Mouse (Mus musculus): ENCODE measurements around the gene Psmd9.
A peak's percentile ranks its signal among the peaks of the same experiment; 100 is the strongest.
"Not testable (repeated sequence)": the region's sequence is repeated elsewhere in the genome, so short reads cannot be mapped to it uniquely, and the experiment has no call there.

Psmd9 gene

DNA sequence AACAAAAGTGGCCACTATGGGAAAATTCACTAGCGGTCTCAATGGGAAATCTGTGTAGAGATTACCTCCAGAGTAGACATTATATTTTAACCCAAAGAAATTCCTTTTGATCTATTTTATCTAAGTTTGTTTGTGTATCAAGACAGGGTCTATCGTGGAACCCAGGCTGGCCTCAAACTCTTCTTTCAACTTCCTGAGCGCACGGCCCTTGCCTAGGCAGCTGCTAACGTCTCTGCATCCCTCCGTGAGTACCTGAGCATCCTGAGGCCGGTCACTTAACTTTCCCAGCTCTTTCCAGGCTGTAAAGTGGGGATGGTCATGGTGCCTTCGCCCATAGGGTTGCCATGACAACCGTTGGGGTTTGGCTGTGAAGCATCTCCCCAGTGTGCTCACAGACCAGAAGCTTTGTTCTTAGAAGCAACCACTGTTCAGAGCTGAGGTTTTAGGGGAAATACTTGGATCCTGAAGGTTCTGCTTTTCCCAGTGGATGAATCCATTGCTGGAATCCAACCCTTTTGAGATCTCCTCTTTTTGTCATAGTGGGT lies 23.5 kb downstream of the Psmd9 start:
- DNase-seq (ENCODE audit: low spot score in 2 of 2) = no peak

DNA sequence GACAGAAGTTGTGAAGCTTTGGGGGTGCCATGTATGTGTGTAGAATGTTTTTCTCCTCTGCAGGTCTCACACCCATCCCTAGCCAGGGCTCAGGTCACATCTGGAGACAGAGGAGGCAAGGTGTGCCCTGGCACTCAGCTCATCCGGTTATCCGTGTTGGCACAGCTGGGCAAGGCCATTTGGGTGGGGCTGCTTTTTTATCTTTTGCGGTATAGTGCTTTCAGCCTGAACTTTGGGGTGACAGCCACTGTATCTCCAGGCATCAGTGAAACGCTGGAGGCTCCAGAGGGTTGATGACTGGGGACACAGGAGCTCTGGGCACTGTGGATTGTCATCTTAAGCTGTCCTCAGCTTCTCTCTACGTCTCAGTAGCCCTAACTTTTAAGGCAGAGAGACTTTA lies 24.2 kb downstream of the Psmd9 start:
- no peak for DNase-seq (ENCODE audit: low spot score in 2 of 2)

DNA sequence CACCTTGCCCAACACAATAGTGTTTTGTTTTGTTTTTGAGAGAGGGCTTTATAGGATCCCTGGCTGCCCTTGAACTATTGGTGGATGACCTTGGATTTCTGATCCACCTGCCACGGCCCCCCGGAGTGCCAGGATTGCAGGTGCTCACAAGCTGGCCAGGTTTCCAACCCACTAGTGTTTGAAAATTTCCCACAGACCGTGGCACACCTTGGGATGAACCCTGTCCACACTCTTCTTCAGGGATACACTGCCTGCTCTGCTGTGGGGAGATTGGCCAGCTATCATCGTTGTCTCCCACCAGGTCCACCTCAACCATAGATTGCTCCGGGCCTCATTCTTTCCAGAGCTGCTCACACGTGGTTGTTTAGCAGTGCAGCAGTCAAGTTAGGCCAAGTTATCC lies 25.6 kb downstream of the Psmd9 start:
- DNase-seq (ENCODE audit: low spot score in 2 of 2) = no peak

DNA sequence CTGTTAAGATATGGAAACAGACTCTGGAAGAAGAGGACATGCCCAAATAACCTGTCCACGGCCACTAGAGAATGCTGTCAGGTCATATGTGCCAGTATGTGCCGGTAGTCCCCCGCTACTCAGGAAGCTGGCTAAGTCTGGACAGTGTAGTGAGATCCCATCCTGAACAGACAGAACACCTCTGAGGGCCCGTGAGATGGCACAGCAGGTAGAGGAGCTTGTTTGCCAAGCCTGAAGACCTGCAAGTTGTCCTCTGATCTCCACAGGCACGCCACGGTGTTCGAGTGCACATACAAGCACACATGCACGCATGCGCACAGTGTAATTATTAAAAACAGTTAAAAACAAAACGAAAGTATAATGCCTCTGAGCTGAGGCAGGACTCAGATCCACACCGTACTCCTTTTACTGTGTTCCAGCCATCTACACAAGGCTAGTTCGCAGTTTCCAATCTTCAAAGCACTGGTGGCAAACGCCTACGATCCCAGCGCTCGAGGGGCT lies 26.3 kb downstream of the Psmd9 start:
- no peak for DNase-seq (ENCODE audit: low spot score in 2 of 2)

DNA sequence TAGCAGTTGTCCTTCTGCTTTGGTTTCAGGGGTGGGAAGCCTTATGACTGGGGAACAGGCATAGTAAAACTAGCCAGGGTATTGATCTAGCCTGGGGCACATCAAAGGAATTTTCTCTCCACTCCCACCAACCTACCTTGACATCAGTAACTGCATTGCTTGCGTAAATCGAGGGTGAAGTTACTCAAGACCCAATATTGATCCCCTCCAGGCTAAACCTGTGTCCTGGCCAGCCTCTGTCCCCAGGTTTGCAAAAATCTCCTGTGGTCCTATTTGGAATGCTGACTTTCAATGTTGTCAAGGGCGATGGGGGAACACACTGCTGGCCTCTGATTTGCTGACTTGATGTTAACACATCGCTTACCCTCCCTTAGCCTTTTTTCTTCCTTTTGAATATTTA lies 27.5 kb downstream of the Psmd9 start:
- DNase-seq (ENCODE audit: low spot score in 2 of 2) = no peak

DNA sequence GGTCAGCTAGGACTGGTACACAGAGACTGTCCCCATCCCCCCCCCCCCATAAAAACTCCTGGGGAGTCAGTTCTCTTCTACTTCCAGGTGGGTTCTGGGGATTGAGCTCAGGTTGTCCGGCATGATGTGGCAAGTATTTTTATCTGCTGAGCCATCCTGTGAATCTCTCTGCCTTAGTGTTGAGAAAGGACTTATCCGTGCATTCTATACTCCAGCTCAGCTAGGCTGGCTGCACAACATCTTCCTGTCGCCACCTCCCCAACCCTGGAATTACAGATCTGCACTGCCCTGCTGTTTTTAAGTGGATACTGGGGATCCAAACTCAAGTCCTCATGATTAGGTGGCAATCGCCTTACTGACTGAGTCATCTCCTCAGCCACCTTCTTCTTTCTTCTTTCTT lies 29.3 kb downstream of the Psmd9 start:
- DNase-seq (ENCODE audit: low spot score in 2 of 2) = no peak

DNA sequence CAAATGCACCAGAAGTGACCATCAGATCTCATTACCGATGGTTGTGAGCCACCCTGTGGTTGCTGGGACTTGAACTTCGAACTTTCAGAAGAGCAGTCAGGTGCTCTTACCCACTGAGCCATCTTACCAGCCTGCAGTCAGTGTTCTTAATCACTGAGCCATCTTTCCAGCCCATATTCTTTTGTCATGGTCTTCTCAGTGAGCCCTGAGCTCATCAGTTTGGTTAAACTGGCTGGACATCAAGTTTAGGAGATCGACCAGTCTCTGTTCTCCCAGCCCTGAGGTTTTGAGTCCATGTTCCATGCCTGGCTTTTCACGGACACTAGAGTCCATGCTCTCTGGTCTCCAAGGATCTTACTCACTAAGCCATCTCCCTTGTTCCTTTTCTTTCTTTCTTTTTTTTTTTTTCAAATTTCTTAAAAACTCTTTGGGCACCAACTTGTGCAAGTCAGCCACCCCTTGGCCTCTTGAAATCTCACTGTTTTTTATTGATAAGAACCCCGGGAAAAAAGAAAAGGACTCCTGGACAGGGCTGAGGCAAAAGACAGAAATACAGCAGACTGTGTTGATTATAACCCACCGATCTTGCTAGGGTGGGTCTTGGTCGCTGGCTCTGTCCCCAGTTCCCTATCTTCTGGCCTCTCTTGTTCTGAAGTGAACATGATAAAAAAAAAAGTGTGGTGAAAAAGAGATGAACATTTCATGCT lies 31.8 kb downstream of the Psmd9 start:
- not testable (repeated sequence) for DNase-seq (ENCODE audit: low spot score in 2 of 2)

DNA sequence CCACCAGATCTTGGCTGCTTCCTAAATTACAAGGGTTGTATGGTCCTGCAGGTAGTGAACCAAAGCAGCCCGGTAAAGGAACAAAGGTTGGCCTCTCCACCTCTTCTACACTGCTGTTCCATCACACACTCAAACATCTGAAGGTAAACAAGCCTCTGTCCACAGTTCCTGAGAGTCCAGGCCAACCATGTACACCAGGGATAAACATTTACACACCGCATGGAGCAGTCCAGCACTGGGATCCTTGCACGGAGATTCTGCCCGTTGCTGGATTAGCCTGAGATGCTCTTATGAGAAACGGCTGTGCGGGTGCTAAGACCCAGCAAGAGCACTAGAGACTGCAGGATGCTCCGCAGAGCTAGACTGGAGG lies 32.3 kb downstream of the Psmd9 start:
- DNase-seq (ENCODE audit: low spot score in 2 of 2) = no peak

DNA sequence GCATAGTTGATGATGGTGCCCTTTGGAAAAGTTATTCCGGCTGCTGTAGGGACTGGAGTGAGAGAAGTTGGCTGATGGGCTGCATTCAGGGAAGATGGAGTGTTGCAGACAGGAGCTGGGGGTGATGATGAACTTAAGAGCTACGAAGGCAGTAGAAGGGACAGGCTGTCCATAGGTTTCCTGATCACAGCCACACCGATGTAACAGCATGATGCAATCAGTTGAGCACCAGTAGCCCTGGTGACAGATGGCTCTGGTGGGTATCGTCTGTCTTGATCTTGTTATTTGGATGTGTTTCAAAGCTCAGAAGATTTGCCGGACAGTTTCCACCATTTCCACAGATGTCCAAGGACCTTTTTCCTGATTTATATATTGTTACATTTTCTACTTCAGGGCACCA lies 32.8 kb downstream of the Psmd9 start:
- DNase-seq (ENCODE audit: low spot score in 2 of 2) = no peak

DNA sequence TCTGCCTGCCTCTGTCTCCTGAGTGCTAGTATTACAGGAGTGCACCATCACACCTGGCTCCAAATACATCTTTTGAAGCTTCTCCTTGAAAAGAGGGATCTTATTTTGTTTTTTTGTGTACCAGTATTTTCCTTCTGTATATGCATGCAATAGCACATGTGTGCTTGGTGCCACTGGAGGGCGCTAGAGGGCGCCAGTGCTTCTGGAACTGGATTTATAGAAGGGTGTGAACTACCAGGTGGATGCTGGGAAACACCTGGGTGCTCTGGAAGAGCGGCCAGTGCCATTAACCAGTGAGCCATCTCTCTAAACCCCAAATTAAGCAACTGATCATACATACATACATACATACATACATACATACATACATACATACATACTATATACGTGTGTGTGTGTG lies 33.6 kb downstream of the Psmd9 start:
- not testable (repeated sequence) for DNase-seq (ENCODE audit: low spot score in 2 of 2)

DNA sequence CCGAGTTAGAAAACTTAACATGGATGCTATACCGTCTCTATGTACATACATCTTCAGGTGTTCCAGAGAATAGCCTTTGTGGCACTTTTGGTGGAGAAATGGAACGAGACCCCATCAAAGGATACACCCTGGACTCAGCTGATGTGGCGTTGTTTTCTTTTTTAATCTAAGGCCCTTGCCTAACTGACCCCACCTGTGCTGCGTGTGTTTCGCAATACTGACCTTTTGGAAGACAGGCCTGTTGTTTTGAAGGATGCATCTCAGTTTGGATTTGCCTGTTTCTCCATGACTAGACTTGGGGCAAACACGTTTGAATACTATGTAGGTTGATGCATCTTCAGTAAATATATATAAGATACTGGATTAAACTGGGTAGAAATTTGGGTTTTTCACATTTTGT lies 34.4 kb downstream of the Psmd9 start:
- DNase-seq (ENCODE audit: low spot score in 2 of 2) = not testable (repeated sequence)

DNA sequence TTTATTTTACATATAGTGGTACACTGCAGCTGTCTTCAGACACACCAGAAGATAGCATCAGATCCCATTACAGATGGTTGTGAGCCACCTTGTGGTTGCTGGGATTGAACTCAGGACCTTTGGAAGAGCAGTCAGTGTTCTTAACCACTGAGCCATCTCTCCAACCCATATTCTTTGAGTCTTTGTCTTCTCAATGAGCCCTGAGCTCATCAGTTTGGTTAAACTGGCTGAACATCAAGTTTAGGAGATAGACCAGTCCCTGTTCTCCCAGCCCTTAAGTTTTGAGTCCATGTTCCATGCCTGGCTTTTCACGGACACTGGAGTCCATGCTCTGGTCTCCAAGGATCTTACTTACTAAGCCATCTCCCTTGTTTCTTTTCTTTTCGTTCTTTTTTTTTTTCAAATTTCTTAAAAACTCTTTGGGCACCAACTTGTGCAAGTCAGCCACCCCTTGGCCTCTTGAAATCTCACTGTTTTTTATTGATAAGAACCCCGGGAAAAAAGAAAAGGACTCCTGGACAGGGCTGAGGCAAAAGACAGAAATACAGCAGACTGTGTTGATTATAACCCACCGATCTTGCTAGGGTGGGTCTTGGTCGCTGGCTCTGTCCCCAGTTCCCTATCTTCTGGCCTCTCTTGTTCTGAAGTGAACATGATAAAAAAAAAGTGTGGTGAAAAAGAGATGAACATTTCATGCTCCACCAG lies 53.3 kb downstream of the Psmd9 start:
- not testable (repeated sequence) for DNase-seq (ENCODE audit: low spot score in 2 of 2)

DNA sequence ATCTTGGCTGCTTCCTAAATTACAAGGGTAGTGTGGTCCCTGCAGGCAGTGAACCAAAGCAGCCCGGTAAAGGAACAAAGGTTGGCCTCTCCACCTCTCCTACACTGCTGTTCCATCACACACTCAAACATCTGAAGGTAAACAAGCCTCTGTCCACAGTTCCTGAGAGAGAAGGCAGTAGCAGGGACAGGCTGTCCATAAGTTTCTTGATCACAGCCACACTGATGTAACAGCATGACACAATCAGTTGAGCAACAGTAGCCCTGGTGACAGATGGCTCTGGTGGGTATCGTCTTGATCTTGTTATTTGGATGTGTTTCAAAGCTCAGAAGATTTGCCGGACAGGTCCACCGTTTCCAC lies 53.8 kb downstream of the Psmd9 start:
- no peak for DNase-seq (ENCODE audit: low spot score in 2 of 2)

DNA sequence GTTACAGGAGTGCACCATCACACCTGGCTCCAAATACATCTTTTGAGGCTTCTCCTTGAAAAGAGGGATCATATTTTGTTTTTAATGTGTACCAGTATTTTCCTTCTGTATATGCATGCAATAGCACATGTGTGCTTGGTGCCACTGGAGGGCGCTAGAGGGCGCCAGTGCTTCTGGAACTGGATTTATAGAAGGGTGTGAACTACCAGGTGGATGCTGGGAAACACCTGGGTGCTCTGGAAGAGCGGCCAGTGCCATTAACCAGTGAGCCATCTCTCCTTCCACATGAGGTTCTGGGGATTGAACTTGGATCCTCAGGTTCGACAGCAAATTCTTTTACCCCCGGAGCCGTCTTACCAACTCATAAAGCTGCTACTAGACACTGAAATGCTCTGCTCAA lies 54.6 kb downstream of the Psmd9 start:
- not testable (repeated sequence) for DNase-seq (ENCODE audit: low spot score in 2 of 2)

DNA sequence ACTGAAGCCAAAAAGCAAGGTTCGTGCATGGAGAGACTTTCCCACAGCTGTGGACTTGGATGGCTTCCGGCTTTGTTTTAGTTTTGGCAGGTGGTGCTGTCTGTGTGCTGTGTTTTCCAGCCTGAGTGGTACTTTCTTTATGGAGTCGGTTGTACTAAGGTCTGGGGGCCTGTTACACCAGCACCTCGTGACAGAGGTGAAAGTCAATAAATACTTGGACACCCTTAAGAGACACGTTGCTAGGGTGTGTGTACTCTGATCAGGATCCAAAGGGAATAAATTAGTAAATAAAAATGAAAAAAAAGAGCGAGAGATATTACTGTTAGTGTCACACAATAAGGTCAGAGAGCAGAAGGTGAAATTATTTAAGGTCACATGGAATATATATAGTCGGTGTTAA lies 57.6 kb downstream of the Psmd9 start:
- DNase-seq (ENCODE audit: low spot score in 2 of 2) = no peak

DNA sequence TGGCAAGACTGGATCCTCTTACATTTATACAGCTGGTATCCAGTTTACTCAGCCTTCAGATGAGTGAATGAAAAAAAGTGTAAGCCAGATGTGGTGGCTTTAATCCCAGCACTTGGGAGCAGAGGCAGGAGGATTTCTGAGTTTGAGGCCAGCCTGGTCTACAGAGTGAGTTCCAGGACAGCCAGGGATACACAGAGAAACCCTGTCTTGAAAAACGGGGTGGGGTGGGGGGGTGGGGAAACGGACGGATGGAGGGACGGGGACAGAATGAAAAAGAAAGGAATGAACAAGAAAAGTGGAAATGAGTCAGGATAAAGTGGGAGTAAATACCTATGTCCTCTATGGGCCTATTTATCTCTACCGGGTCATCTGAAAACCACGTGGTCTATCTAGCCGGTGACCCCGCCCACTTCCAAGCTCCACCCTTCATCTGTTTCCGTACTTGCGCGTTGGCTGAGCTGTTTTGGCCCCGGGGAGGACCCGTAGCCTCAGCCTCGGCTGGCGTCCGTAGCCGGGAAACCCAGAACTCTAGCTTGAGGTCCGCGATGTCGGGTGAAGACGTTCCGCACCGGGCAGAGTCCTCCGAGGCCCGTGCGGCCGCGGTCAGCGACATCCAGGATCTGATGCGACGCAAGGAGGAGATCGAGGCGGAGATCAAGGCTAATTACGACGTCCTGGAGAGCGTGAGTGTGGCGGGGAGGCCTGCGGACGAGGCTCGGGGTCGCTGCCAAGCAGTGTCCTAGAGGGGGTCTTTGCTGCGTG lies 58.7 kb downstream of the Psmd9 start:
- peak; percentile 89 to 97 for DNase-seq (ENCODE audit: low spot score in 2 of 2)

DNA sequence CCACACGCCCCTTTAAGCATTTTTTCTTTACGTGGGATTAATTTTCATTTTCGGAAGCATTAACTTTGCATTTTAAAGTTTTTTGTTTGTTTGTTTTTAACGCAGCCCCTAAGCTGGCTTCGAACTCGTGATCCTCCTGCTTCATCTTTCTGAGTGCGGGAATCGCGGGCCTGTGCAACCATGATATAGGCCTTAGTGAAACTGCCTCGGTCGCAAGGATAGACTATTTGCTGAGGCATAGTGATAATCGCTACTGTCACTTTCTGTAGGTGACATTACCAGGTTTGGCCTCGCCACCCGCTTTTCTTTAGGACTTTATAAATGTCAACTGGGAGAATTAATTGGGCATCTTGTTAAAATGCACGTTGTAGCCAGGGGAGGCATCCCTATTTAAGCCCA lies 59.3 kb downstream of the Psmd9 start:
- no peak for DNase-seq (ENCODE audit: low spot score in 2 of 2)

DNA sequence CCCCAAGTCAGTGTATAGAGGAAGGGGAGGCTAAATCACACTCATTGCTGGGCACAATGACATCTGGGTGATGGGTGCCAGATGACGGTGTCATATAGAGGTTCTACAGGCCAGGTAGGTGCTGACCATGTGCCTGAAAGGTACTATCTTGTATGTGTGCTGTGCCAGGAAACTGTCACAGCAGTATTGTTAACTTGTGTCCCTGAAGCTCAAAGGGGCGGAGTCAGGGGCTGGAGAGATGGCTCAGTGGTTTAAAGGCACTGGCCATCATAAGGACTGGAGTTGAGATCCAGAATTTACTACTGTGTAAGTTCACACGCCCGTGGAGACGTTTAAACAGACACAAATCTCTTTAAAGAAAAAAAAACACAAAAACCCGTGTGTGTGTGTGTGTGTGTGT lies 60.1 kb downstream of the Psmd9 start:
- DNase-seq (ENCODE audit: low spot score in 2 of 2) = no peak

DNA sequence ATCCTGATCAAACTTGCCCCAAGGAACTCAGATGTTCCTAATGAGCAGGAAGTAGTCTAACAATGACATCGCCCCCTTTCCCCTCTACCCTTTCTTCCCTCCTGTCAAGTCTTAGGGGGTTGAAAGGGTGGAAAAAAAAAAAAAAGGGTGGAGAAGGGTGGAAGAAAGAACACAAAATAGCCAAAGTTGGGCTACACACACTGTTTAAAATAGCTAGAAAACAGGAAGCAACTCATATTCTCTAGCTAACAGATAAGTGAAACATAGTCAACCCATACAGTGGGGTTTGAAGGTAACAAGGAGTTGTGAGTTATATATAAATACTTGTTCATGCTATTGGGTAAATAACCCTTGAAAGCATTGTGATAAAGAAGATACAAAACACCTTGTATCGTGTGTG lies 63.0 kb downstream of the Psmd9 start:
- no peak for DNase-seq (ENCODE audit: low spot score in 2 of 2)

DNA sequence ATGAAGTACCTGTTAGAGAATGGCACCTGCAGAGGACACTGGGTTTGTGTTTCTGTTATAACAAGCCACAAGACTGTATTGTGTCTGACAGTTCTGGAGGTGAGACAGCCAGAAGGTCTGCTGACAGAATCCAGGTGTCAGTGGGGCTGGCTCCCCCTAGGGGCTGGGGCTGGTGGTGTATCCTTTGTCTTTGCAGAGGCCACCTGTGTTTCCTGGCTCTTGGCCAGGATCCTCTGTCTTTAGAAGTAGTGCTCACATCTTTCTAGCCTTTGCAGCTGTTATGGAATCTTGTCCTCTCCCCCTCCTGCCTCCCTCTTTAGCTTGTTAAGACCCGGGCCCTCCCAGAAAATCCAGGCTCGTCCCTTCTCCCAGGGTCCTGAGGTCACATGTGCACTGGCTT lies 66.5 kb downstream of the Psmd9 start:
- DNase-seq (ENCODE audit: low spot score in 2 of 2) = peak in 1 of 2 experiments; percentile 39

DNA sequence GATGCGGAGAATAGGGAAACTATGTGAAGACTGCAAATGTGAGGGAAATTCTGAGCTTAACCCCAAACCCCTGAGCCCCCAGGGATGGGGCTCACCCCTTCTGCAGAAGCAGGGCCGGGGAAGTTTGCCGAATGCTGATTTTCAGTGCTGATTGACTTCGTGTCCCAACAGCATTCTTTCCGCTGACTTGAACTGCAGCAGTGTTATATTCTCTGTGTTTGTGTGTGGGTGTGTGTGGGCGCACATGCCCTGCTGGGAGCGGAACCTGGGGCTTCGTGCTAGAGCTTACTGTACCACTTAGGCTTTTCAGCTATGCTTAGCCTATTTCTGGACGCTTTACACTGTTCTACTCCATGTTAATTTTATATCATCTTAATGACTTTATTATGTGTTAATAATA lies 67.2 kb downstream of the Psmd9 start:
- peak in 1 of 2 experiments; percentile 44 for DNase-seq (ENCODE audit: low spot score in 2 of 2)

DNA sequence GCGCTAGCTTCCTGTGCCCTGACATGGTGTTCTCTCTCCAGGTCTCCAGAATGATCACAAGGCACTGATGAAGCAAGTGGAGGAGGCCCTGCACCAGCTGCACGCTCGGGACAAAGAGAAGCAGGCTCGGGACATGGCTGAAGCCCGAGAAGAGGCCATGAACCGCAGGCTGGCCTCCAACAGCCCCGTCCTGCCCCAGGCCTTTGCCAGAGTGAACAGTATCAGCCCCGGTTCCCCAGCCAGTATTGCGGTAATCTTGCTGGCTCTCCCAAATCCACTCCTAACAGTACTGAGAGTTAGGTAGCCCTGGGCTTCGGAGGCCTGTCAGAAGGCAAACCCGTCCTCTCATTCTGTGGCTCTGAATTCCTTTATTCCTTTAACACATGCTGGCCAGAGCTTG lies 70.3 kb downstream of the Psmd9 start:
- no peak for DNase-seq (ENCODE audit: low spot score in 2 of 2)

DNA sequence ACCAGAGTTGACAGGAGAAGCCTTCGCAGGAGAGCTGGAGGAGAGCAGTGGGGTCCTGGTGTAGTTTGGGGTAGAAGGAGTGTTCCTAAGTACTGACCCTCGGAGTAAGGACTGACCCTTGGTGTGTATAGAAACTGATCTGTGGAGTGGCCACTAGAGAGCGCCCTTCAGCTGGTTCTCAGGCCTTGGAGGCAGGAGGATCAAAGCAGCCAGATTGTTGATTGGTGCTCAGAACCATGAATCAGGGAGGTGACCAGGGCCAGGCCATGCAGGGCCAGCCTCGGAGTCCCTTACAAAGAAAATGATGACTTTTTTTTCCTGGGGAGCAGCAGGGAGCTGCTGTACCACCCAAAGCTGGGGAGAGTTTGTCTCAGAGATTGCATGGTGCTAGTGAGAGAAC lies 76.3 kb downstream of the Psmd9 start:
- DNase-seq (ENCODE audit: low spot score in 2 of 2) = peak in 1 of 2 experiments; percentile 39

All from left cerebral cortex, adult 9 months (tissue).